Mouse (Mus musculus): ENCODE measurements around the gene Tomm20.

DNA sequence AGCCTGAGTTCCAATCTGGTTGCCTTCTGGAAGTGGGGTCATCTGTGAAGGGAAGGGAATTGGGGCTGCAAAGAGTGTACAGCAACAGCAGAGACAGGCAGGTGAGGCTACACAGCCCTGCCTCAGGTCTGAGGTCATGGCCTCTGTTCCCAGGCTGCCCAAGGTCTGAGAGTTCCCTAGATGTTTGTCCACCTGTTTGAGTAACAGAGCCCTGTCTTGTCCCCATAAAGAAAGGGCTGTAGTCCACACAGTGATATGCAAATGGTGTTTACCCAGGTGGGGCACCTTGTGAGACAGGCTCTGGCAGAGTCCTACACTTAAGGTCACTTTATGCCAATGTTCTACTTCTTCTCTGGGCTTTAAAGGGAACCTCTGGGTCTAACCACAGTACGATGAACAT lies 44.0 kb downstream of the Tomm20 start:
- TF ChIP-seq MYOD1 (IDR thresholded peaks at IDR 0.05; ENCODE audit: control insufficient read depth in 1 of 3, insufficient read length in 2 of 3, low read depth in 2 of 3) (no peak), POLR2A (IDR thresholded peaks at IDR 0.05; ENCODE audit: insufficient read length, low read depth) (no peak), CEBPB (IDR thresholded peaks at IDR 0.05; ENCODE audit: insufficient read depth, poor library complexity, severe bottlenecking) (no peak), MAX (IDR thresholded peaks at IDR 0.05; ENCODE audit: low read depth) (no peak), SRF (IDR thresholded peaks at IDR 0.05; ENCODE audit: control insufficient read depth, insufficient read length, low read depth) (no peak), TCF3 (IDR thresholded peaks at IDR 0.05; ENCODE audit: insufficient read length, low read depth) (no peak), POLR2AphosphoS2 (IDR thresholded peaks at IDR 0.05; ENCODE audit: insufficient read length, low read depth) (no peak), MYOG (IDR thresholded peaks at IDR 0.05; ENCODE audit: control insufficient read depth in 1 of 3, insufficient read depth in 1 of 3, insufficient read length in 2 of 3, low read depth in 2 of 3) (no peak), TCF12 (IDR thresholded peaks at IDR 0.05; ENCODE audit: insufficient read depth, poor library complexity, severe bottlenecking) (no peak), REST (IDR thresholded peaks at IDR 0.05; ENCODE audit: insufficient read depth, insufficient read length) (no peak), USF1 (IDR thresholded peaks at IDR 0.05; ENCODE audit: low read depth) (no peak), E2F4 (IDR thresholded peaks at IDR 0.05; ENCODE audit: insufficient read depth) (no peak)

Measured in myocyte (in vitro differentiated cells).